Mouse (Mus musculus) 3134 (cell line): ENCODE results near the gene Chpf2.

Experiments used
- DNase-seq: peaks from one replicate; pipeline ENCODE4 v3.0.0-alpha.2; 2011; ENCODE audit warnings: low spot score; ENCODE audit not compliant: insufficient read length; ENCODE audit errors: extremely low read depth

The Chpf2 gene

GRCm38 (mm10) chr5:24591268-24591721, 4.8 kb downstream of the Chpf2 start:
- DNase-seq: no peak

- DNase-seq: no peak
Measured at GRCm38 (mm10) chr5:24591796-24592470, 5.4 kb downstream of the Chpf2 start.

DNA sequence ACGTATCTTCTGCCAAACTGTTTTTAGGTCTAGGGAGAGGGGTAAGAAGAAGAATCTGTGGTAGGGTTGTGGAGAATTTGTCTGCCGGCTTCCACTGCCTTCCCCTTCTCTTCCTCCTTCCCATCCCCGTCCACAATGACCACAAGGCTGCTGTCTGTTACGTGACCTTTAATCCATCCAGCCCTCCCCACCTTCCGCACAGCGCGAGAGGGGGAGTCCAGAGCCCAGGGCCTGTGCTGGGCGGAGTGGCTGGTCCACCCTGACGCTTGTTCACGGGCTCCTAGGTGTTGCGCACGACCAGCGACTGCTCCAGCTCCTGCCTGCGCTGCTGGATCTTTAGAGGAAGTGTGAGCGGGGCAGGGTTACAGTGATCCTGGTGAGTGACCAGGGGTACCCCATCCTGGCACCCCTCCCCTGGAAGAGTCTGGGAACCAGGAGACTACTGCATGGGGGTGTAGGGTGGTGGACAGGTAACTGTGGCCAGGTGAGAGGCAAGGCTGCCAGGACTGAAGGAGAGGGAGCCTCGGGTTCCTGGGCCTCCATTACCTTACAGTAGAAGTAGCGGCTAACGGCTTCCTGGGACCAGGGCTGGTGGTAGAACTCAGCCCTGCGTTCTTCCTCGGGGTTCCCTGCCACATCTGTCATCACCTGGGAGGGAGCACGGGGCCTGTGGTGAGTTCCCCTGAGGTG, 6.1 kb downstream of the Chpf2 start:
- no peak for DNase-seq

GRCm38 (mm10) chr5:24593230-24593629, 6.7 kb downstream of the Chpf2 start:
- DNase-seq: no peak

DNA sequence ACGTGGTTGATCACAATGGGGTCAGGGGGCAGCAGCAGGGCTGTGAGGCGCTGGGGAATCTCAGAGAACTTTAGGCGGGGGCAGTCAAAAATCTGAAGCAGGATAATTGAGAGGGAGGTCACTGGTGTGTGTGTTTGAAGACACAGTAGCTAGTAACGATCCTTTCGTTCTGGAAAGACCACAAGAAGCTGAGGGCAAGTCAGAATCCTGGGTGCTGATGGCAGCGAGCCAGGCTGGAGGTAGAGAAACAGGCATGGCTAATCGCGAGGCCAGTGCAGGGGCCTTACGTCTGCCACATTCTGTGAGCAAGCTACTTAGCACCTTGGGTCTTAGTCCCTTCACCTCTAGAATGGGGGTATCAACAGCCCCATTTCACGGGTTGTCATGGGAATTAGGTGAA, 7.4 kb downstream of the Chpf2 start:
- no peak for DNase-seq

DNA sequence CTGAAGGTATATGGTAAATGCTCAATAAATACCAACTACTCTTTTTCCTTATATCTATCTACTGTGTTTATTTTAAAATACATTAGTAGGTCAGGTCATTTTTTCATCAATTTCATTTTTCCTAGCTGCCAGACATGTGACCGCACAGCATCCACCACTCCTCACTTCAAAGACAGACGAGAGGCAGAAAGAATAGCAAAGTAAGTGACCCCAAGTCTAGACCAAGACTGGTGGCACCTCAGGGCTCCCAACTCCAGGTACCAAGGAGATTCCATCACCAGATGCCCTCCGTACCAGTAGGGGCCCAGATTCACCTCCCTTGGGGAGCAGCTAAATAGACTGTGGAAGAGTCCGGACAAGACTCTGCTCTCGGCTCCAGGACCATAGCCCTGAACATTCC, 7.8 kb downstream of the Chpf2 start:
- DNase-seq: no peak

DNA sequence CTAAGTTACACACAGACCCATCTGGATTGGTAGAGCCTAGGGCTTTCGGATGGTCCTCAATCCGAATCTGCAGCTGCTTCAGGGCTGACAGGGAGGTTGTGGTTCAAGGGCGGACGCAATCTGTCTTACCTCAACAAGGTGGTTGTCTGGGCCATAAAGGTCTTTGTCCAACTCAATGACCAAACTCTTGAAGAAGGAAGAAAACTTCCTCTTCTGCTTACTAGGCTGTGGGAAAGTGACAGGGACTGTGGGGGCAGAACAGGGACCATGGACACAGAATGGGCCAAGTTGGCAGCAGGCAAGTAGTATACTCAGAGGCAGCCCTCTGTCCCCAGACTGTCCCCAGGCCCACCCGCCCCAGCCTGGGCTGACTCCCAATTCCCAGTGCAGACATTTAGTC, 8.7 kb downstream of the Chpf2 start:
- DNase-seq: no peak

DNA sequence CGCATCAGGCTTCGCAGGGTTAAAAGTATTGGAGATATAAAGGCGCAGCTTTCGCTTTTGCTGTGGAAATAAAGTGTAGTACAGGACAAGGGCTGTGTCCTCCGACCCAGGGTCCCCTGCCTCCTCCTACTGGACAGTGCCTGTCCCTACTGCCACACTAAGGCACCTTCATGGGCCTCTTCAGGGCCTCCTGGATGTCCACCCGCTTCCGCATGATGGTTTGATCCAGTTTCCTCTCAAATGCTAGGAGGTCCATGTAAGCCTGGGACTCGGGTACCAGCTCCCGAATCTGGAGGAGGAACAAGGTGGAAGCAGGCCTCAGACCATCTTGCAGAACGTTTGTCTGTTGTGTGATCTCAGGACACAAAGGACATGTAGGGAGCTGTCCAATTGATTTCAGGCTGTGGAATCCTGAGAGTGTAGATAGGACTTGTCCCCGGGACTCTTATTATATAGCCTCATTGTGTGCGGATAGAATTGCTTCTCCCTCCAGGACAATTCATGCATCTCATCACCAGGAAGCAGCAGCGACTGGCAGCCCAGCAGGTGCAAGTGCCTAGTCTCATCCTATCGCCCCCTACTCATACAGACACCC, 9.3 kb downstream of the Chpf2 start:
- DNase-seq: no peak

DNA sequence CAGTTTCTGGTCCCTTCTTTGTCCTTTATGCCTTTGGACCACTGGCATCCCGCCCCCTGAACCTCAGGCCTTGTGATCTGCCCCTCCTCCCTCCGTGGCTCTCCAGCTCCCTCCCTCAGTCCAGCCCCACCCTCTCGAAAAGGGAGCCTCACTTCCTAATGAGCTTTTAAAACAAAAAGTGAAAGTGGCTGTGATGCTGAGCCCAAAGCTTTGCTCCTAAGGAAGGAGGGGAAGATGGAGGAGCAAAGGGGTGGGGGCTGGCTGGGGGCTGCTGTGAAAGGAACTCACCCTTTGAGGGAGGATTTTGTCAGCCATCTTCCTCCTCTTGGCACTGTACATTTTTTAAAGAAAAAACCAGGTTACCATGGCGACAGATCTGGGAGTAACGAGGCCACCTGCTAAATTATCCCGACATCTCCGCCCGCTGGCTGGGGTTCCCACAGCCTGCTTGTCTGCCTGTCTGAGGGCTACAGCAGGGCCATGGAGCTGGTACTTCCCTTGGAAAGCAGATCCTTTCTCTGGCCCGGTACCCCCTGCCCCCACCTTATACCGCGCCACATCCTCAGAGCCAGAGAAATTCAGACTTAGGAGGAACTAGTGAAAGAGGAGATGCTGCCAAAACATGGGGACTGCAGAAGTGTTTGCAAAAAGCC, 10.1 kb downstream of the Chpf2 start:
- DNase-seq: no peak

DNA sequence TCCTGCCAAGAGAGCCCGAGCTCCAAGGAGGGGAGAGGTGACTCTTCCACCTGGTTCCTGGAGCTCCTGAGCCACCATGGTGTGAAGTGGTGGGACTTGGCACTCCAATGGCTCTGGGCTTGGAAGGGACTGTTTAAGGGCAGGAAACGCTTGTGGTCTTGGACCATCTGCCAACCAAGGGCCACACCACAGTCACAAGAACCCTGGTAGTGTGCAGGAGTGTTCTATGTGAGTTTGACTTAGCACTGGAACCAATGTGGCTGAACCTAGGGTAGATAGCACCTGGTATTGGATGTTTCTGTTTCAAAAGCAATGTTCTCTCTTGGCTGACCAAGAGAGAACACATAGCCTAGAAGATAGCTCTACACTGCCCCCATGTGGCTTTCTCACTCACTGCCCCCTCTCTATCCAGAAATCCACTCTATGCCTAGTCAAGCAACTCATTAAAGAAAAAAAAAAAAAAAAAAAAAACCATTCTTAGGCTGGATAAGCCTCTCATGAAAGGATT, 10.7 kb downstream of the Chpf2 start:
- DNase-seq: no peak

DNA sequence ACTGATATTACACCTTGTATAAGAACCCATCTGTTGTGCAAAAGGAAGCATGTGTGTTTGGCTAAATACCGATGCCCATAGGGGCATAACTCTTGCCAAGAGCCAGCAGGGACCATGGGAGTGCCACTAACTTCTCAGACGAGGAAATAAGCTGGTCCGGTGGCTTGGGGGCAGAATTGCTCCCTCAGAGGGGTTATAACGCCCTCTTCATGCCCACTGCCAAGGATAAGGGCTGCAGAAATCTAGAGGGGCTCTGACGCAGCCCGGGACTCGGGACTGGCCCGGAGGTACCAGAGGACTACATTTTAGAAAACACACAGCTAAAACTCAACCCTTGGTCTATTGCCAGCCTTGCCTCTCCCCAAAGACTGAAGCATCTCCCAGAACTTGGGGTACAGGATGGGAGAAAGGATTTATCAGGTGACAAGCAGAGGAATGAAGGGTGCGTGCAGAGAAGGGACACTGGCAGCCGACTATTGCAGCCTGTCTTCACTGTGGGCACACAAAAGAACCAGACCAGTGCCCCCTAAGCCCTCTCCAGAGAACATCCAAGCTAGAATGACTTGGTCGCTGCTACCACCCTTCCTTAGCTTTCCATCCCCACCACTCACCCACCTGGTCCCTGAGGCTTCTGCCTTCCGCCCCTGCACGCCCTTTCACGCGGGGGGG, 11.5 kb downstream of the Chpf2 start:
- no peak for DNase-seq

- no peak for DNase-seq
Measured at GRCm38 (mm10) chr5:24598570-24599006, 12.0 kb downstream of the Chpf2 start.

GRCm38 (mm10) chr5:24599137-24599536, 12.6 kb downstream of the Chpf2 start:
- no peak for DNase-seq

GRCm38 (mm10) chr5:24600236-24600635, 13.7 kb downstream of the Chpf2 start:
- DNase-seq: no peak

DNA sequence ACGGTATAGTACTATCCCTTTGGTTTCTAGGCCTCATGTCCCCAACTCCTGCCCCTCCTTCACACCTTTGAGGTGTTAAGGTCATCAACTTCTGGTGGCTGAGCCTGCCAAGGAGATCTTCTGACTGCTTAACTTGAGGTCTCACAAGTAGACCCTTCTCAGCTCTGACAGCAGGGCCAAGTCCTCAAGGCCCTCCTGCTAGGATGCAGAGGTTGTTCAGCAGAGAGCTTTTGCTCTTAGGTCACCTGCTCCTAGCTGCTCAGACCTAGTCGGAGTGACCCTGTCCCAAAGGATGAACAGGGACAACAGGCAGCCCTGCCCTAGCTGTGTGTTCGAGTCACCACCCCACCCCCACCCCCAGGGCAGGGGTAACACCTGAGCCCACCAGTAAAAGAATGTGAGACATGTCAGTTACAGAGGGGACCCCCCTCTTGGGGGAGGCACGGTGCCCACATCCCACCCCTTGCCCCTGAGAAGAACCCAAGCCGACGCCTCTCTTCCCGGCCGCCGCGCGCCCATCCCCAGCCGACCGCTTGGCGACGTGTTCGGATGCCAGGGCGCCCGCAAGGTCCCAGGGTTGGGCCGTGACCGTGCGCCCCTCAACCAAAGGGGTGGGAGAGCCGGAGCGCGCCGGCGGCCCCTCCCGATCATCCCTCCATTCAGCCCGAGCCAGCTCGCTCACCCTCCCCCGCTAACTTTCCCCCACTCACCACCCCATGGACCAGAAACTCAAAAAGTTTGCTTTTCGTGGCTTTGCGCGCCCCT, 14.7 kb downstream of the Chpf2 start:
- peak; percentile 60 for DNase-seq

DNA sequence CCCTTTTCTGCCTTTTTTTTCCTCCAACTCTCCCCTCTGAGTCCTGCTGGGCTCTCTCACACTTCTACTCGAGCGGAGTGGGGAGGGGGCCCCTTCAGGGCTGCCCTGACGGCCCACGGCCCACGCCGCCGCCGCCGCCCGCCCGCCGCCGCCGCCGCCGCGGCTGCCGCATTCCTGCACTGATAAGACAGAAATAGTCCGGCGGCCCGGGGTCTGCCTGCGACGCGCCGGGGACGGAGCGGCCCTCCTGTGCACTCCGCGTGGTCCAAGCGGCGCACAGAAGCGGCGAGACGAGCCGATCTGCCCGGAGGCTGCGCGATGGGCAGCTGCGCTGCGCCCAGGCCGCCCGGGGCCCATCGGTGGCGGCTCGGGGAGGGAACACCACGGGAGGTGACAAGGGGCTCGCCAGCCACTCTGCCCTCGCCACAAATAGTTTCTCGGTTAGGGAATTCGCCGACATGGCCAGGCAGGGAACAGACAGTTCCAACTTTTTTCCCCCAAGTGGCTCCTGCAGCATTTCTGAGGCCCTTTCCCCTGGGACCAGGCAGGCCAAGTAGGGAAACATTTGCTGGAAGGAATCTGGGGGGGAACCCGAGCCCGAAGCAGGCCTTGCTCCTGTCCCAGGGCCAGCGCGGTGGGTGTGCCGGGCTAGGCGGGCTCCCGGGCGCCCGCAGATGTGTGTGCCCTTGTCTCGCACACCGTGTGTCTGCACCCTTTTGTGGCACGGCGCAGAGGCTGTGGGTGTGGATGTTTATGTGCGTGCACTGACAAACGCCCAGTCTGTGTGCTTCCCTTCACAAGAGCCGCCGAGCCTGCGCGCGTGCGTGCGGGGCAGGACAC, 15.6 kb downstream of the Chpf2 start:
- DNase-seq: peak; percentile 87

GRCm38 (mm10) chr5:24602751-24603343, 16.3 kb downstream of the Chpf2 start:
- peak; percentile 78 for DNase-seq

- DNase-seq: no peak
Measured at GRCm38 (mm10) chr5:24603431-24604010, 17.0 kb downstream of the Chpf2 start.
